Comparison of ENCODE assay signal across 36 mouse cellular contexts in the genomic region with DNA sequence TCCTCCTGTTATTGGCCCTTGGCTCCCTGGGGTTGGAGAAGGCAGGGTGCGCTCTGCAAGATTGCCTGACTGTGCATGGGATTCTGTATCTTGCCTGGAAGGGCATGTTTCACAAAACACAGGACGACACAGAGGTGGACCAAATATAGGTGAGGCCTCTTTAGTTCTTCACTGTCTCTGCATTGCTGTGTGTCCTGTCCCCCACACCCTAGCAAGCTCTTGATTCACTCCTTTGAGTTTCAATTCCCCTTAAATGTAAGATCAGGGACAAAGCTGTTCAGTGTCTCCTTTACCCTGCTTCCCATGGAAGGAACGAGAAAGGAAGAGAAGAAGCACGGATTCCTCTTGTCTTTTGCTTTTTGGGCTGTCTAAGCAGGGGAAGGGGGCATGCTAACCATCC. TPM values are rescaled to one million over a fixed set of nuclear protein-coding genes. Genes with fewer than 3 reads are reported as not detected.
"Had no signal": no experiment of that assay in that cellular context is flagged by ENCODE, and none has a peak within 500 bp of the region (broad histone marks: within the 10 kb centered on the region; RNA-seq: fewer than 3 reads in every experiment).

No protein-coding gene starts in this region.

- DNase-seq: cerebellum, adult 18-20 months; cerebellum, adult 2 months; cerebellum, adult 8-10 months; cerebellum, adult 9-10 months; cerebellum, adult 9-11 months; cerebellum, postnatal 10 days; cerebellum, postnatal 14 days; cerebellum, postnatal 25 days; cerebellum, postnatal 36 days; forebrain, postnatal 0 days; gastrocnemius, adult 2 months; gastrocnemius, postnatal 10 days; gastrocnemius, postnatal 14 days; gastrocnemius, postnatal 25 days; gastrocnemius, postnatal 36 days; heart, adult 18-20 months; heart, adult 2 months had no signal

- H3K9me3 ChIP-seq: embryonic facial prominence, embryonic 10.5 days; embryonic facial prominence, embryonic 12.5 days; embryonic facial prominence, embryonic 13.5 days; embryonic facial prominence, embryonic 15.5 days; forebrain, embryonic 10.5 days; forebrain, embryonic 12.5 days; forebrain, embryonic 13.5 days; forebrain, embryonic 15.5 days had no signal

- H3K9ac ChIP-seq: embryonic facial prominence, embryonic 12.5 days; embryonic facial prominence, embryonic 13.5 days; embryonic facial prominence, embryonic 15.5 days; forebrain, embryonic 12.5 days; forebrain, embryonic 13.5 days; forebrain, embryonic 15.5 days; forebrain, postnatal 0 days had no signal

- H3K4me3 ChIP-seq: embryonic facial prominence, embryonic 10.5 days; embryonic facial prominence, embryonic 12.5 days; embryonic facial prominence, embryonic 13.5 days; embryonic facial prominence, embryonic 15.5 days; erythroblast, embryonic 14.5 days; forebrain, embryonic 10.5 days; forebrain, embryonic 12.5 days; forebrain, embryonic 13.5 days; forebrain, embryonic 15.5 days; gastrocnemius, adult 2 months; heart, adult 2 months had no signal

- H3K4me2 ChIP-seq: embryonic facial prominence, embryonic 12.5 days; embryonic facial prominence, embryonic 13.5 days; embryonic facial prominence, embryonic 15.5 days; forebrain, embryonic 12.5 days; forebrain, embryonic 13.5 days; forebrain, embryonic 15.5 days had no signal

- H3K27ac ChIP-seq: embryonic facial prominence, embryonic 10.5 days; embryonic facial prominence, embryonic 12.5 days; embryonic facial prominence, embryonic 13.5 days; embryonic facial prominence, embryonic 15.5 days; forebrain, embryonic 10.5 days; forebrain, embryonic 12.5 days; forebrain, embryonic 13.5 days; forebrain, embryonic 15.5 days; gastrocnemius, adult 2 months; heart, adult 2 months had no signal

- H3K36me3 ChIP-seq: embryonic facial prominence, embryonic 10.5 days; embryonic facial prominence, embryonic 12.5 days; embryonic facial prominence, embryonic 13.5 days; embryonic facial prominence, embryonic 15.5 days; forebrain, embryonic 10.5 days; forebrain, embryonic 12.5 days; forebrain, embryonic 15.5 days had no signal

- ATAC-seq: forebrain, embryonic 13.5 days; forebrain, embryonic 14.5 days; forebrain, embryonic 15.5 days; forebrain, embryonic 16.5 days; forebrain, postnatal 0 days had no signal

RNA-seq across cellular contexts. Expression of gene Dmrt2, which starts 4.4 kb away (rescaled TPM):
- total RNA-seq: common myeloid progenitor, adult 5-6 weeks had no signal
- polyA plus RNA-seq: cerebellum, adult 2 months had no signal

RNA-seq across cellular contexts. Expression of gene Dmrt3, which starts 57.7 kb away (rescaled TPM):
- total RNA-seq: common myeloid progenitor, adult 5-6 weeks; gastrocnemius, adult 18-20 months; gastrocnemius, adult 2 months; gastrocnemius, adult 8-10 months; gastrocnemius, postnatal 10 days; gastrocnemius, postnatal 14 days; gastrocnemius, postnatal 25 days; gastrocnemius, postnatal 36 days; gastrocnemius, postnatal 4 days; granulocyte monocyte progenitor cell, adult 5-6 weeks; heart, adult 2 months; heart, adult 8-10 months had no signal
- polyA plus RNA-seq: erythroblast, embryonic 14.5 days; frontal cortex, adult 2 months; gonadal fat pad, adult 2 months had no signal
